Mouse (Mus musculus) forebrain, embryonic 14.5 days (tissue): ENCODE measurements around the gene Akr1c18. TPM values are rescaled to one million over a fixed set of nuclear protein-coding genes. Genes with fewer than 3 reads are reported as not detected.
A peak's percentile ranks its signal among the peaks of the same experiment; 100 is the strongest.
"Not testable (repeated sequence)": the region's sequence is repeated elsewhere in the genome, so short reads cannot be mapped to it uniquely, and the experiment has no call there.

Experiments
- ATAC-seq: fragments of 200-750 bp; cut with Nextera tagmentation; 2 replicates; pipeline ENCODE4 v1.8.0; 2017; ENCODE audit warnings: mild to moderate bottlenecking, moderate library complexity
- DNase-seq: peaks from one replicate; pipeline ENCODE4 v3.0.0-alpha.2; 2015; ENCODE audit warnings: low spot score
- H3K27ac ChIP-seq: fragments of 300-500 bp; sonication (generic); 2 replicates; pipeline ENCODE4 v1.5.1; 2014; ENCODE audit warnings: low read depth, mild to moderate bottlenecking, control low read depth, low read length, moderate library complexity
- H3K27me3 ChIP-seq: fragments of 300-500 bp; sonication (generic); replicated peaks from 2 replicates; pipeline ENCODE4 v1.6.1; 2014; ENCODE audit warnings: low read length, control low read depth, mixed read lengths; ENCODE audit not compliant: control insufficient read depth, insufficient read depth
- H3K36me3 ChIP-seq: fragments of 300-500 bp; sonication (generic); 2 replicates; pipeline ENCODE4 v1.6.1; 2014; ENCODE audit warnings: low read length, control low read depth; ENCODE audit not compliant: control insufficient read depth, insufficient read depth
- H3K4me1 ChIP-seq: fragments of 300-500 bp; sonication (generic); 2 replicates; pipeline ENCODE4 v1.6.1; 2014; ENCODE audit warnings: antibody characterized with exemption, low read length, control low read depth; ENCODE audit not compliant: control insufficient read depth, insufficient read depth
- H3K4me2 ChIP-seq: fragments of 300-500 bp; sonication (generic); 2 replicates; pipeline ENCODE4 v1.6.1; 2014; ENCODE audit warnings: mild to moderate bottlenecking, control low read depth, low read length
- H3K4me3 ChIP-seq: fragments of 300-500 bp; sonication (generic); 2 replicates; pipeline ENCODE4 v1.5.1; 2014; ENCODE audit warnings: low read depth, low read length, control low read depth
- H3K9ac ChIP-seq: fragments of 300-500 bp; sonication (generic); 2 replicates; pipeline ENCODE4 v1.6.1; 2014; ENCODE audit warnings: mild to moderate bottlenecking, low read length, control low read depth, moderate library complexity
- H3K9me3 ChIP-seq: fragments of 300-500 bp; sonication (generic); replicated peaks from 2 replicates; pipeline ENCODE4 v1.6.1; 2016; ENCODE audit warnings: low read length, control low read depth, mixed read lengths; ENCODE audit not compliant: control insufficient read depth
- WGBS: fragments of 180-500 bp; shearing (Covaris S2); extraction: QIAGEN DNeasy Blood & Tissue Kit; methylation state at CpG from one replicate; pipeline ENCODE4 v1.1.7; 2014; 5-methylcytosine and 5-hydroxymethylcytosine counted together
- polyA plus RNA-seq: library from polyadenylated mRNA; unstranded; fragments of >200 nt; fragmentation: Nextera tagmentation; extraction: Ambion mirVana; gene quantifications from 2 replicates; pipeline ENCODE4 v1.2.1, GENCODE M21; 2014

The Akr1c18 gene
- polyA plus RNA-seq, 1 experiment from 2014 or later: 0.20 TPM

GRCm38 (mm10) chr13:4124471-4124870 lies 26.0 kb downstream of the Akr1c18 start:
- not testable (repeated sequence) for H3K4me3 ChIP-seq, H3K4me1 ChIP-seq, DNase-seq, H3K9me3 ChIP-seq, H3K27me3 ChIP-seq, H3K4me2 ChIP-seq, ATAC-seq, H3K27ac ChIP-seq, H3K36me3 ChIP-seq, H3K9ac ChIP-seq
- 90% methylated on average over 6 of the region's 6 CpGs for WGBS

GRCm38 (mm10) chr13:4123146-4123545 lies 27.3 kb downstream of the Akr1c18 start:
- WGBS: 65% methylated on average over 7 of the region's 7 CpGs
- no peak overlapping the region for H3K9ac ChIP-seq
- no peaks in the 10 kb centered on the region for H3K4me1 ChIP-seq
- ATAC-seq (no peak), DNase-seq (peak; percentile 1)
- no peaks in the 10 kb centered on the region for H3K9me3 ChIP-seq
- H3K27me3 ChIP-seq: no peaks in the 10 kb centered on the region
- H3K36me3 ChIP-seq: no peaks in the 10 kb centered on the region
- H3K4me3 ChIP-seq: no peak overlapping the region
- no peak overlapping the region for H3K4me2 ChIP-seq
- no peak overlapping the region for H3K27ac ChIP-seq

GRCm38 (mm10) chr13:4119181-4119904 lies 31.1 kb downstream of the Akr1c18 start:
- no peak overlapping the region for H3K4me2 ChIP-seq
- ATAC-seq: no peak
- no peaks in the 10 kb centered on the region for H3K36me3 ChIP-seq
- no peaks in the 10 kb centered on the region for H3K4me1 ChIP-seq
- no peaks in the 10 kb centered on the region for H3K9me3 ChIP-seq
- no peak overlapping the region for H3K4me3 ChIP-seq
- WGBS: 82% methylated on average over 2 of the region's 2 CpGs
- no peak for DNase-seq
- H3K9ac ChIP-seq: no peak overlapping the region
- no peaks in the 10 kb centered on the region for H3K27me3 ChIP-seq
- H3K27ac ChIP-seq: no peak overlapping the region

GRCm38 (mm10) chr13:4110281-4111188 lies 39.9 kb downstream of the Akr1c18 start:
- Histone ChIP-seq H3K9ac (no peak overlapping the region), H3K27ac (no peak overlapping the region), H3K36me3 (no peaks in the 10 kb centered on the region), H3K4me1 (no peaks in the 10 kb centered on the region), H3K4me3 (no peak overlapping the region), H3K27me3 (no peaks in the 10 kb centered on the region), H3K9me3 (no peaks in the 10 kb centered on the region), H3K4me2 (no peak overlapping the region)
- peak; percentile 90 for ATAC-seq
- WGBS: 24% methylated on average over 6 of the region's 6 CpGs
- DNase-seq: peak; percentile 85

- Histone ChIP-seq H3K36me3 (no peaks in the 10 kb centered on the region), H3K27ac (no peak overlapping the region), H3K4me3 (no peak overlapping the region), H3K4me2 (no peak overlapping the region), H3K9me3 (no peaks in the 10 kb centered on the region), H3K4me1 (no peaks in the 10 kb centered on the region), H3K27me3 (no peaks in the 10 kb centered on the region), H3K9ac (no peak overlapping the region)
- no peak for ATAC-seq
- no peak for DNase-seq
These were observed 47.7 kb downstream of the Akr1c18 start for GRCm38 (mm10) chr13:4102721-4103120.

GRCm38 (mm10) chr13:4101691-4102090 lies 48.8 kb downstream of the Akr1c18 start:
- Histone ChIP-seq H3K4me1 (no peaks in the 10 kb centered on the region), H3K9ac (no peak overlapping the region), H3K4me2 (no peak overlapping the region), H3K4me3 (no peak overlapping the region), H3K36me3 (no peaks in the 10 kb centered on the region), H3K27me3 (no peaks in the 10 kb centered on the region), H3K27ac (no peak overlapping the region), H3K9me3 (no peaks in the 10 kb centered on the region)
- no peak for ATAC-seq
- DNase-seq: no peak

Other genes starting within 250 kb of the Akr1c18 start
- gene Net1, start 232.4 kb downstream of the Akr1c18 start, polyA plus RNA-seq: 10.6 and 11.1 TPM in 2 replicates
- not detected in 2 replicates for gene Tubal3, start 232.4 kb downstream of the Akr1c18 start, polyA plus RNA-seq
- gene Ucn3, start 205.3 kb downstream of the Akr1c18 start, polyA plus RNA-seq: 0.15 TPM in 1 of 2 replicates, not detected in the other
- 0.67 and 0.90 TPM in 2 replicates for gene Akr1c14, start 101.6 kb downstream of the Akr1c18 start, polyA plus RNA-seq
- 2.4 TPM in 2 replicates for gene Akr1c13, start 40.5 kb upstream of the Akr1c18 start, polyA plus RNA-seq
- 6.1 and 6.4 TPM in 2 replicates for gene Akr1c19, start 78.0 kb upstream of the Akr1c18 start, polyA plus RNA-seq
- 0.27 TPM in 1 of 2 replicates, not detected in the other for gene Akr1c12, start 128.8 kb upstream of the Akr1c18 start, polyA plus RNA-seq